Mouse (Mus musculus) macrophage (primary cell): ENCODE measurements around the gene Syt17. TPM values are rescaled to one million over a fixed set of nuclear protein-coding genes. Genes with fewer than 3 reads are reported as not detected.
"Not testable (repeated sequence)": the region's sequence is repeated elsewhere in the genome, so short reads cannot be mapped to it uniquely, and the experiment has no call there.

ENCODE experiments used
- H3K27ac ChIP-seq: fragments of 350-480 bp; formaldehyde crosslinking; 2 replicates; pipeline ENCODE4 v1.9.0; 2021
- H3K36me3 ChIP-seq: fragments of 350-480 bp; formaldehyde crosslinking; 2 replicates; pipeline ENCODE4 v1.9.0; 2021; ENCODE audit errors: inconsistent target
- H3K4me3 ChIP-seq: fragments of 350-480 bp; formaldehyde crosslinking; 2 replicates; pipeline ENCODE4 v1.9.0; 2021; ENCODE audit errors: inconsistent target
- H3K79me2 ChIP-seq: fragments of 350-480 bp; formaldehyde crosslinking; 2 replicates; pipeline ENCODE4 v1.9.0; 2021; ENCODE audit errors: inconsistent target
- WGBS: methylation state at CpG from one replicate; pipeline ENCODE4 v1.1.7; 2026; ENCODE audit warnings: inconsistent platforms; ENCODE audit not compliant: missing documents; 5-methylcytosine and 5-hydroxymethylcytosine counted together
- polyA plus RNA-seq: library from polyadenylated mRNA; stranded (reverse); fragments of 250-400 nt; gene quantifications from 3 replicates; pipeline ENCODE4 v1.2.4, GENCODE M21; 2018; ENCODE audit warnings: inconsistent platforms

The Syt17 gene
- polyA plus RNA-seq, 1 experiment from 2014 or later, result not detected

DNA sequence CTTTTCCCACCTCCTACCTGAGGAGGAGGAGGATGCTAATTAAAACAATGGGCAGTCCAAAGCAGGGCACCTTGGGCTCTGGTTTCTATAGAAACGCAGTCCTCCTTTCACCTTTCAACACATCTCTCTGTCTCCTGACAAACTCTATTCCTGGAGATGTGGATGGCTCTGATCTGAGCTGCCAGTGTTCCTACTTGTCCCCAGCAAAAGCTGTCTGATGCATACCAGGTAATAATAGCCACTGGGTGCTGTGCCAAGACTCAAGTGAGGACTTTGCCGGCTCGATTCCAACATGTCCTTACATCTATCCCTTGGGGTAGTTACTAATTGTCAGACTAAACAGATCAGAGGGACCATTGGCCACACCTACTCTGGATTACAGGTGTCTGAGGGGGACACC is 72.7 kb downstream of the Syt17 start:
- 93% methylated on average over 3 of the region's 3 CpGs for WGBS
- Histone ChIP-seq H3K79me2 (no peaks in the 10 kb centered on the region), H3K27ac (no peak overlapping the region), H3K36me3 (no peaks in the 10 kb centered on the region), H3K4me3 (no peak overlapping the region)

DNA sequence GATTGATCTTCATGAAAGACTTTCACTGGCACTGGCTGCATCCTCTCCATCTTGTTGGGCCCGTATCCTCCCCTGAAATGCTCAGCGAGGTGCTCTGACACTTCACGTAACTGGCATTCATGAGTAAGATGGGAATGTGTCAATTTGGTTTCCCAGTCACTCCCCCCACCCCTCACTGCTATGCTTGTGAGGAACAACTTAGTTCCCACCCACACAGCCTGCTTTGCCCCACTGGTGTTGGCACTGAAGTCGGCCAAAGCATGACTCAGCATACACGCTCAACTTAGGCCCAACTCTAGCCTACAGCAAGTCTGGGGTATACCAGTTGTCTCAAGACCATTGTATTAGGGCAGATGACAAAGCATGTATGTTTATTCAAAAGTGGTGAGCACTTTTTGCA is 76.7 kb downstream of the Syt17 start:
- Histone ChIP-seq H3K79me2 (no peaks in the 10 kb centered on the region), H3K4me3 (no peak overlapping the region), H3K36me3 (no peaks in the 10 kb centered on the region), H3K27ac (no peak overlapping the region)
- 92% methylated on average over 5 of the region's 5 CpGs for WGBS

DNA sequence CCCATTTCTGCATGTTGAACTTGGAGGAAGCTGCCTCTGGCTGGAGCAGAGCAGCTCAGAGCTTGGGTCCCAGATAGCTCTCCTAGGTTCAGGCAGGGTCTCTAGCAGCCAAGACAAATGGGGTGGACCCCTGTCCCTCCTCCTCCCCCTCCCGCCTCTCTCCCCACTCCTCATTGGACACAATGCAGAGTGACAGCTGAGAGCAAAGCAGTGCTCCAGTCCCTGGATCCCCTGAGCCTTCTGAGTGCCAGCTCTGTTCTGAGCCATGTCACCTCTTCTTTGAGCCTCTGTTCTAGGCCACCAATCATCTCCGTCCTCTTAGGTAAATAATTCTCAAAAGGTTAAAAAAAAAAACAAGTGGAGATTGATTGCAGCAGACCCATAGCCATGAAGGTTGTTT is 78.3 kb downstream of the Syt17 start:
- H3K36me3 ChIP-seq, result no peaks in the 10 kb centered on the region
- no peak overlapping the region for H3K27ac ChIP-seq
- no peak overlapping the region for H3K4me3 ChIP-seq
- 81% methylated on average over 2 of the region's 2 CpGs for WGBS
- H3K79me2 ChIP-seq, result no peaks in the 10 kb centered on the region

DNA sequence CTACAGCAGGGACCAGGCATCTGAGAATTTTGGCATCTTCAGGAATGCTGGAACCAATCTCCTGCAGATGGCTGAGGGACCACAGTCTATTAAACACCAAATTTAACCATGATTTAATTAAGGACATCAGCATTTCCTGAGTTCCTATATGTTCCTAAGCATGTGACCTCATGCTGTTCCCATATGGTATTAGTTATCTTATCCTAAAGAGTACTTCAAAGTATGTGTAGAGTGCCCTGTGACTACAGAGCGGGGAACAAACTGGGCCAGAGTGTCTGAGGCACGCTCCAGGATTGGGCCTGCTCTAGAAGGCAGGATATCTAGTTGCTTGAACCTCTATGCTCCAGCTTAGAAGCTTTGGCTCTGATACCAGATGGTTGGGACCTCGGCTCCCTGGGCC is 82.1 kb downstream of the Syt17 start:
- Histone ChIP-seq H3K79me2 (no peaks in the 10 kb centered on the region), H3K36me3 (no peaks in the 10 kb centered on the region), H3K4me3 (no peak overlapping the region), H3K27ac (no peak overlapping the region)
- 90% methylated on average over 3 of the region's 3 CpGs for WGBS

DNA sequence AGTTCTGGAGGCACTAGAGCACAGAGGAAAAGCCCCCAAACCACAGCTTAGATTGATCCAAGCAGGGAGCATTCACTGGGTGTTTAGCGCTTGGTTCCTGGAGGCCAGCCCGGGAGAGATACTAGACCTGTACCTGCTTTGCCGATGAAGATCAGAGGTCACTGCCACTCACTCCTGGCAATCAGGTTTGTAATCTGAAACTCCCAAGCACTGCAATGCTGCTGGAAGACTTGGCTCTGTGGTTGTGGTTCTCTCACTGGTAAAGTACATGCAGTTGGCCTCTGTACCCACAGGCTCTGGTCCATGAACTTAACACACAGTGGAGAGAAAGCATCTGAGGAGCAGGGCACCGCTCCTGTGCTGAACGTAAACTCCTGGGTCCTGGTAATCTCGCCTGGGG is 82.8 kb downstream of the Syt17 start:
- H3K27ac ChIP-seq, result no peak overlapping the region
- H3K4me3 ChIP-seq, result no peak overlapping the region
- no peaks in the 10 kb centered on the region for H3K79me2 ChIP-seq
- H3K36me3 ChIP-seq, result no peaks in the 10 kb centered on the region
- WGBS, result 74% methylated on average over 6 of the region's 6 CpGs

DNA sequence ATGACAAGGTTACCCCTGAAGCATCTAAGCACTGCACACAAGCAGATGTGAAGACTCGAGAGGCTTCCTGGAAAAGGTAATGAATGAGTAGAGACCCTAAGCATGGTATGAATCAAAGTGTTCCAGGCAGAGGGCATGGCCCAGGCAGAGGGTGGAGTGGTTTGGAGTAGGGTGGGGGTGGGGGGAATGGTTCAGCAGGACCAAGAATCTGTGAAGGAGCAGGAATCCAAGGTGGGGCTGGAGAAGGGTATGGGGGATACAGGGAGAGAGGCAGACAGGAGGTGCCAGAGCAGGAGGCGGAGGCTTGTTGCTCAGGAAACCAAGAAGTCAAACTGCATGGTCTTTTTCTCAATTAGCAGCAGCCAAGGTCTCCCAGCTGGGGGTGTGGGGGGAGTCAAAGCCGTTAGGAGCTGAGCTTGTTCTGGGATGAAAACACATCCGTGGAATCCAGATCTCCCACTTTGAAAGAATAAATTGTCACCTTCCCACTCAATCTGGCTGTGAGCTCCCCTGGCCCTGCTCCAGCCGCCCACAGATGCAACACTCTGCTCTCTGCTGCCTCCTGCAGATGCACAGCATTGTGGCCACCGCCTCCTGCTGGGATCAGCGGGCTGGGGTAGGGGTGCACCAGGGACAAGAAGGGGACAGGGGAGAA is 83.5 kb downstream of the Syt17 start:
- no peak overlapping the region for H3K27ac ChIP-seq
- H3K36me3 ChIP-seq, result no peaks in the 10 kb centered on the region
- 54% methylated on average over 7 of the region's 7 CpGs for WGBS
- no peaks in the 10 kb centered on the region for H3K79me2 ChIP-seq
- no peak overlapping the region for H3K4me3 ChIP-seq

DNA sequence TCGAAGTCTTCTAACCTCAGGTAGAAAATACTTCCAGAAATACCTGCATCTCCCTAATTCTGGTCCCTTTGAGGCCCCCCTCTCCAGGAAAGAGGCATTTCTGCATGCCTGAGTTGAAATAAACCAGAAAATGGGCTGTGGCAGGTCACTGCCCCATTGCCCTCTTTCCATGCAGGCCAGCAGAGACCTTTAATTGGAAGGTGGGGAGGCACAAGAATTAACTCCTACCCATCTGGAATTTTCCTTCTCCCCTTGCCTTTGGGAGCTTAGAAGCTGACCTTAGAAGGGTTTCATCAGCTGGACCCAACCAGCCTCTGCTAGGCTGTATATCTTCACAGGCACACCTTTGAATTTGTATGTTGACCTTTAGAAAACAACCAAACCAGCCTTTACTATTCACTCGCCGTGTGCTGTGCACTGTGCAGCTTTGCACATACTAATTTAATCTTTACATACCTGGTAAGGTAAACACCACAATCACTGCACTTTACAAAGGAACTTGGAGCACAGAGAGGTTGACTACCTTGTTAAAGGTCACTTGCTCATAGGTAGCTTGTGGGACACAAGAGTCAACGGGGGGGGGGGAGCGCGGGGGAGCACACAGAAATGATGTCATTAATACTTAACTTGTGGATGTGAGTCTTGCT is 84.3 kb downstream of the Syt17 start:
- H3K4me3 ChIP-seq, result no peak overlapping the region
- WGBS, result 87% methylated on average over 6 of the region's 6 CpGs
- no peaks in the 10 kb centered on the region for H3K36me3 ChIP-seq
- no peaks in the 10 kb centered on the region for H3K79me2 ChIP-seq
- no peak overlapping the region for H3K27ac ChIP-seq

DNA sequence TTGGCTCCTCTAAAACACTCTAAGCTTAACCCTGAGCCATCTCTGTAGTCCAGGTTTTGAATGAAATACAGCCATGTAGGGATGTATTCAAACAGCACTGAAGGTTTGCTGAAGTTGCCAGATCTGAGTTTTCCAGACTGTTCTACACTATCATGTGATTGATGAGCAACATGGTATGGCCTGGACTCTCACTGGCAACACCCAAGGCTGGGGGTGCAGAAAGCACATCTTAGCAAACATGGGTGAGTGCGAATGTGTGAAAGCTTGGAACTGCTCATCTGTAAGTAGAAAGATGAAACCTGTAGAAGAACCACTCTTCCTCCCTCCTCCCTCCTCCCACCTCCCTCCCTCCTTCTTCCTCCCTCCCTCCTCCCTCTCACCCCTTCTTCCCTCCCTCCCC is 85.1 kb downstream of the Syt17 start:
- Histone ChIP-seq H3K4me3 (no peak overlapping the region), H3K27ac (no peak overlapping the region), H3K36me3 (no peaks in the 10 kb centered on the region), H3K79me2 (no peaks in the 10 kb centered on the region)
- 75% methylated on average over 1 of the region's 1 CpGs for WGBS

DNA sequence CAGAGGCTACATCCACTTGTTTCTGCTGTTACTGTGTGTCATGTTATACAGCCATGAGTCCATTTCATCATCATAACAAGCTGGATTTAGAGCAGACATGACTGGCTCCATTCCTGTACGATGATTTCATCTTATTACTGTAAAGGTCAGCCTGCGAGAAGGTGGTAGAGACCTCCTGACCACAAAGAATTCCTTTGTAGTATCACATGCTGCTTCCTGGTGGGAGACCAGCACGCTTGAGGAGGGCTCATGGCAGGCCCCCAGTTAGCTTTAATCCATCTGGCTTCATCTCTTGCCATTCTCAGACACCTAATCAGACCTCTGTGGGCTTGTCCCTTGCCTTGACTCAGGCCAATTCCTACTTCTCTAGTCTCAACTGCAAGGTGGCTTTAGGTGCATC is 85.8 kb downstream of the Syt17 start:
- Histone ChIP-seq H3K27ac (no peak overlapping the region), H3K79me2 (no peaks in the 10 kb centered on the region), H3K4me3 (no peak overlapping the region), H3K36me3 (no peaks in the 10 kb centered on the region)
- 59% methylated on average over 3 of the region's 3 CpGs for WGBS

DNA sequence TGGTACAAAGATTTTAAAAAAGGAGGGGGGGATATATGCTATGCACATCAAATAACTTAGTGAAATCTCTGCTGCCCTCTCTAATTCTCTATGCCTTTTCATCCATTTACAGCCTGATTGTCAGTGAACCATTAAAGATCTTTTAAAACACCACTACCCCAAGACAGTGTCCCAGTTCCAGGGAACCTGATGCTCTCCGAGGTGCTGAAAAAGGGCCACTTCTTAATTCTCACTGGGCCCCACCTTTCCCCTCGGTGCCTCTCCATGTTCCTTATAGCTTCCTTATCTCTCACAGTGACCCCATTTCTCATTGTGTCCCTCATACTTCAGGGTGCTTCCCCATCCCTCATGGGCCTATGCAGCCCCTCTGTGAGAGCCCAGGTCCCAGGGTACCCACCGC is 89.0 kb downstream of the Syt17 start:
- Histone ChIP-seq H3K27ac (no peak overlapping the region), H3K79me2 (no peaks in the 10 kb centered on the region), H3K36me3 (no peaks in the 10 kb centered on the region), H3K4me3 (no peak overlapping the region)
- WGBS, result 47% methylated on average over 3 of the region's 3 CpGs

DNA sequence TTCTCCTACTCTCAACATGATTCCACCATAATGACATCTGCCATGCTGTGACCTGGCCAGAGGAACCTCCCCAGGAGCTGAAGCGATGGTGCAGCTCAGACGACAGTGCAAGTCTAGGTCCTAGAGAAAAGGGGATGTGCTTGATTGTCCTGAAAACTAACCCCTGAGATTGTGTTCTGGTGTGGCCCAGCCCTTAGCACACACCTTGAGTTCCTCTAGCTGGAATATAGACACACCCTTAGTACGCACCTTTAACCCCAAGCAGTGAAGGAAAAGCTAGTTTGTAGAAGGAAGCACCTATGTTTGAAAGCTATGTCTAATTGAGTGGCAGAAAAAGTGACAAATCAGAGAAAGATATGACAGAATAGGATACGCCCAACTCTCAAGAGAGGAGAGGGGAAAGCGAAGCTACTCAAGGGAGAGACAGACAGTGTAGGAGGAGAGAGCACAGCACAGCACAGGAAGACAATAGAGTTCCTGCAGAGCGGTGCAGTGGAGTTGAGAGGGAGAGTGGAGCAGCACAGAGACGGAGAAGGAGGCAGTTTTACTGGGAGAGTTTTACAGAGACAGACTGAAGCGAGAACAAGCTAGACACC is 91.5 kb downstream of the Syt17 start:
- H3K4me3 ChIP-seq, H3K36me3 ChIP-seq, H3K79me2 ChIP-seq, H3K27ac ChIP-seq: not testable (repeated sequence)
- WGBS, result 96% methylated on average over 7 of the region's 8 CpGs

DNA sequence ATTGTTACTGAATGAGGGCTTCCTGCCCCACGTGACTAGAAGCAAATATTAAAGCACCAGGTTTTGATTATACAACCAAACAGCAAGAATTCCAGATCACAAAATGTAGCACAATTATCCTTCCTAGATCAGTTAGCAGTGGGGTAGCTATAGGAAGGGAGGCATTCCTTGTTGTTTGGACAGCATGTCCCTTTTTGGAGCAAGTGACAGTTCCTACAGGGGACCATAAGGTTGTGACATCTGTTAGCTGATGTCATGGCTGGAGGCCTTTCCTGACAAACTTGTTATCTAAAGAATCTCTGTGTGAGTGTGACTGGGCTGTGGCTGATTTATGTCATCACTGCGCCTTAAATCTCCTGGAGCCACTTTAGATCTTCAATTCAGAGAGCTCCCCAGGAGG is 97.2 kb downstream of the Syt17 start:
- Histone ChIP-seq H3K4me3 (no peak overlapping the region), H3K79me2 (no peaks in the 10 kb centered on the region), H3K27ac (no peak overlapping the region), H3K36me3 (no peaks in the 10 kb centered on the region)
- 66% methylated on average over 2 of the region's 2 CpGs for WGBS

DNA sequence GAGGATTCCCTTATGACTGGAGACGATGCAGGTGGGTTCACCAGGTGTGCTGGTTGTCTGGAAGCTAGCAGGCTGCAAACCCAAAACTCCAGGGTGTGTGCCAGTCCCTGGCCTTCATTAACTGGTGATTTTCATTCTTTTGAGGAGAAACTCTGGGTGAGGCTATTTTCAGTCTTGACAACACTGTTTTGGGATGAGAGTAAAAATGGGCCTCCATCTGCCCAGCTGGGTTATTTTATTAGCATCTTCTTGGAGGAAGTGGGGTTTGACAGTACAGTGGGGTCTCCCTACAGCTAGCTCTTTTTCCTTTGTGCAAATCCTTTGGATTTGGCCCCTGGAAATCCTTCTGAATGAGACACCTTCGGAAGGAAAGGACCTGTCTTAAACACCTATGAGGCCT is 101.1 kb downstream of the Syt17 start:
- Histone ChIP-seq H3K79me2 (no peaks in the 10 kb centered on the region), H3K27ac (no peak overlapping the region), H3K4me3 (no peak overlapping the region), H3K36me3 (no peaks in the 10 kb centered on the region)
- 52% methylated on average over 2 of the region's 2 CpGs for WGBS

DNA sequence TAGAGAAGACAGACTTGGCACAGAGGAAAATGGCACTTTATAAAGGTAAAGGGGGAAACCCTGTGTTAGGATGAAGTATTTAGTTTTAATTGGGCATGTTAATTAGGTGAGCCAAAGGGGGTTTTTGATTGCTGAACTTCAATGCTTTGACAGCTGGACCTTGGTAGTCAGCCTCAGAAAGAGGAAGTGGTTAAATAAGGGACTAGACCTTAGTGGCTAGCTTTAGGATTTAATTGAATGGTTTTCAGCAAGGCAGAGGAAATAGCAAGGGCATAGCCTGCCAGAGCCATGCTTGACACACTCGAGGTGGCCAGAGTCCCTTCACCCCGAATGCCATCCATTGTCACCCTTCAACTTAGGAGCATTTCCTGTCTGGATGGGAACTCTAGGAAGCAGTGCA is 101.6 kb downstream of the Syt17 start:
- Histone ChIP-seq H3K79me2 (no peaks in the 10 kb centered on the region), H3K36me3 (no peaks in the 10 kb centered on the region), H3K27ac (no peak overlapping the region), H3K4me3 (no peak overlapping the region)
- 6% methylated on average over 2 of the region's 2 CpGs for WGBS

DNA sequence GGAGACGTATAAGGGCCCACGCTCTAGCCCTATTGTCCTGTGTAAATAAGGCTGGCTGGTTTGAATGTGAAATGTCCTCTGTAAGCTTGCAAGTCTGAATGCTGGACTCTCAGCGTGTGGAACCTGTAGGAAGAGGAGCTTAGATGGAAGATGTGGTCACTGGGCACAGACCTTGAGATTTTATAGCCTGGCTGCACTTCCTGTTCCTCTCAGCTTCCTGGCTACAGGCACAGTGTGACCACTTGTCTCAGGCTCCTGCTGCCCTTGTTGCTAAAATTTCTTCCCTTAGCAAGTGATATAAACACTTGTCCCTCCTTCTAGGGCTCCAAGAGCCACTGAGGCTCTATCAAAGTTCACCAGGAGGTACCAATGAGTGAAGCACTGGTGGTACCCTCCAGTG is 102.6 kb downstream of the Syt17 start:
- no peaks in the 10 kb centered on the region for H3K79me2 ChIP-seq
- WGBS, result 83% methylated on average over 3 of the region's 3 CpGs
- H3K4me3 ChIP-seq, result no peak overlapping the region
- H3K27ac ChIP-seq, result no peak overlapping the region
- H3K36me3 ChIP-seq, result no peaks in the 10 kb centered on the region
